Mouse (Mus musculus): ENCODE measurements around the gene Gm42669.

- TF ChIP-seq TAL1 (IDR thresholded peaks at IDR 0.05; ENCODE audit: low read length) (no peak), GATA1 (IDR thresholded peaks at IDR 0.05; ENCODE audit: low read length) (no peak)
Observed at GRCm38 (mm10) chr5:107492471-107492870, 14.9 kb upstream of the Gm42669 start.

Data from erythroblast, embryonic 14.5 days (primary cell).